Mouse (Mus musculus): ENCODE measurements around the gene Aagab. TPM values are rescaled to one million over a fixed set of nuclear protein-coding genes. Genes with fewer than 3 reads are reported as not detected.

Aagab gene
- 10 to 100 TPM; 33.4 to 34.6 TPM for total RNA-seq (2021)
- long read RNA-seq, experiment 1, full-length matches to known transcripts, result 24 of 57 reads
- long read RNA-seq, experiment 1, partial matches to known transcripts, result 6 of 57 reads
- long read RNA-seq, experiment 1, other reads (novel, unspliced or antisense), result 27 of 57 reads
- long read RNA-seq, experiment 2, full-length matches to known transcripts, result 10 of 20 reads
- long read RNA-seq, experiment 2, partial matches to known transcripts, result 1 of 20 reads
- long read RNA-seq, experiment 2, other reads (novel, unspliced or antisense), result 9 of 20 reads

- DNase-seq, result peak; percentile 98
Observed at GRCm38 (mm10) chr9:63602043-63602939, at the start of gene Aagab, which contains the start of gene Iqch. Gene Aagab (plus strand): TSS chr9:63602660. Gene Iqch (minus strand): TSS chr9:63602493.

GRCm38 (mm10) chr9:63553628-63554027, 48.8 kb upstream of the Aagab start:
- DNase-seq, result no peak

GRCm38 (mm10) chr9:63555460-63555990, 46.9 kb upstream of the Aagab start:
- DNase-seq, result peak in 1 of 2 experiments; percentile 30

- peak in 1 of 2 experiments; percentile 34 for DNase-seq
Observed at GRCm38 (mm10) chr9:63556316-63556715, 46.1 kb upstream of the Aagab start.

- DNase-seq, result peak in 1 of 2 experiments; percentile 13
Observed at GRCm38 (mm10) chr9:63556933-63557332, 45.5 kb upstream of the Aagab start.

GRCm38 (mm10) chr9:63561931-63562330, 40.5 kb upstream of the Aagab start:
- DNase-seq, result no peak

GRCm38 (mm10) chr9:63563436-63563835, 39.0 kb upstream of the Aagab start:
- no peak for DNase-seq

GRCm38 (mm10) chr9:63568314-63568713, 34.1 kb upstream of the Aagab start:
- DNase-seq, result no peak

- DNase-seq, result peak; percentile 8 to 38
Observed at GRCm38 (mm10) chr9:63568808-63569207, 33.7 kb upstream of the Aagab start.

GRCm38 (mm10) chr9:63571895-63572294, 30.6 kb upstream of the Aagab start:
- DNase-seq, result no peak

- DNase-seq, result no peak
Observed at GRCm38 (mm10) chr9:63572874-63573273, 29.6 kb upstream of the Aagab start.

GRCm38 (mm10) chr9:63577469-63577868, 25.0 kb upstream of the Aagab start:
- DNase-seq, result no peak

GRCm38 (mm10) chr9:63579644-63580043, 22.8 kb upstream of the Aagab start:
- DNase-seq, result no peak

GRCm38 (mm10) chr9:63580046-63580445, 22.4 kb upstream of the Aagab start:
- DNase-seq, result no peak

GRCm38 (mm10) chr9:63581778-63582177, 20.7 kb upstream of the Aagab start:
- DNase-seq, result no peak

- no peak for DNase-seq
Observed at GRCm38 (mm10) chr9:63585251-63585650, 17.2 kb upstream of the Aagab start.

- no peak for DNase-seq
Observed at GRCm38 (mm10) chr9:63589209-63589608, 13.3 kb upstream of the Aagab start.

GRCm38 (mm10) chr9:63590592-63590991, 11.9 kb upstream of the Aagab start:
- DNase-seq, result no peak

- no peak for DNase-seq
Observed at GRCm38 (mm10) chr9:63591661-63592256, 10.7 kb upstream of the Aagab start.

GRCm38 (mm10) chr9:63595032-63595431, 7.4 kb upstream of the Aagab start:
- DNase-seq, result no peak

- DNase-seq, result no peak
Observed at GRCm38 (mm10) chr9:63595652-63596051, 6.8 kb upstream of the Aagab start.

GRCm38 (mm10) chr9:63596660-63597059, 5.8 kb upstream of the Aagab start:
- DNase-seq, result no peak

Measured in adrenal gland, postnatal 36 days (tissue).